Mouse (Mus musculus) brain, embryonic 14.5 days (tissue): ENCODE measurements at regions not wholly inside any gene's neighbourhood (a gene's known extent, or its start where the extent isn't known, plus 50 kb on each side); places are given as distances from the start of the nearest gene placed in this dataset.

Experiments
- CTCF ChIP-seq: fragments of 200-500 bp; IDR thresholded peaks from 2 replicates; pipeline ENCODE4 v1.5.1; 2012; ENCODE audit warnings: inconsistent platforms, mild to moderate bottlenecking, moderate library complexity, borderline replicate concordance; ENCODE audit not compliant: insufficient read depth, insufficient read length; ENCODE audit errors: extremely low read depth
- POLR2A ChIP-seq: fragments of 200-500 bp; IDR thresholded peaks from 2 replicates; pipeline ENCODE4 v1.6.1; 2012; ENCODE audit warnings: mild to moderate bottlenecking, inconsistent platforms, borderline replicate concordance; ENCODE audit not compliant: poor library complexity, insufficient read depth, insufficient read length, severe bottlenecking; ENCODE audit errors: extremely low read depth

DNA sequence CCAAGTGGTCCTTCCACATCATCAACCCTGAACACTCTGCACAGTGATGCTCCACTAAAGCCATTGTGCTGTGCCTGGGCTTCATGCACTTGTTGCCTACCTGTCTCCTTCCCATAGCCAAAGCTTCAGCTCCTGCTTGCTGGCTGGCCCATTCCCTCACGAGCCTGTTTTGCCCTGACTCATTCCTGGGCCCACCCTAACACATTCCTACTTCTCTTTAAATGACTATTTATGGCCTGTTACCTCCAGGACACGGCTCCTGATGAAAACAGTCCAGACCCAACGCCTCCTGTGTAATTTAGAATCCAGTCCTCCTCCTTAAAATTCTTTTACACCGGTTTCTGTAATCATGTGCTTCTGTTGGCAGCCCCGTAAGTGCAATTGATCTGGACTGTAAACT, 175.1 kb upstream of the Tnp1 start:
- TF ChIP-seq CTCF = no peak
- no peak for TF ChIP-seq POLR2A
